Mouse (Mus musculus) kidney, embryonic 14.5 days (tissue): Measurements from ENCODE around the gene Tmx4. TPM values are rescaled to one million over a fixed set of nuclear protein-coding genes. Genes with fewer than 3 reads are reported as not detected.

Experiments
- ATAC-seq: fragments of 200-750 bp; cut with Nextera tagmentation; 2 replicates; pipeline ENCODE4 v1.8.0; 2017; ENCODE audit warnings: moderate number of reproducible peaks, mild to moderate bottlenecking, moderate TSS enrichment, moderate library complexity; ENCODE audit not compliant: low FRiP score, low TSS enrichment
- H3K27ac ChIP-seq: fragments of 300-500 bp; sonication (generic); 2 replicates; pipeline ENCODE4 v1.5.1; 2014; ENCODE audit warnings: low read depth, mild to moderate bottlenecking, low read length, moderate library complexity, mixed read lengths
- H3K27me3 ChIP-seq: fragments of 300-500 bp; sonication (generic); 2 replicates; pipeline ENCODE4 v1.6.1; 2014; ENCODE audit warnings: mild to moderate bottlenecking, low read length; ENCODE audit not compliant: control insufficient read depth, insufficient read depth
- H3K36me3 ChIP-seq: fragments of 300-500 bp; sonication (generic); 2 replicates; pipeline ENCODE4 v1.6.1; 2014; ENCODE audit warnings: low read length, mixed read lengths; ENCODE audit not compliant: control insufficient read depth, insufficient read depth
- H3K4me1 ChIP-seq: fragments of 300-500 bp; sonication (generic); 2 replicates; pipeline ENCODE4 v1.6.1; 2014; ENCODE audit warnings: low read length, mixed read lengths; ENCODE audit not compliant: control insufficient read depth, insufficient read depth
- H3K4me2 ChIP-seq: fragments of 300-500 bp; sonication (generic); replicated peaks from 2 replicates; pipeline ENCODE4 v1.6.1; 2014; ENCODE audit warnings: low read depth, mild to moderate bottlenecking, low read length
- H3K4me3 ChIP-seq: fragments of 300-500 bp; sonication (generic); 2 replicates; pipeline ENCODE4 v1.5.1; 2014; ENCODE audit warnings: mild to moderate bottlenecking, low read length
- H3K9ac ChIP-seq: fragments of 300-500 bp; sonication (generic); 2 replicates; pipeline ENCODE4 v1.6.1; 2014; ENCODE audit warnings: low read depth, mild to moderate bottlenecking, low read length, moderate library complexity
- H3K9me3 ChIP-seq: fragments of 300-500 bp; sonication (generic); 2 replicates; pipeline ENCODE4 v1.6.1; 2016; ENCODE audit warnings: low read length; ENCODE audit not compliant: control insufficient read depth
- WGBS: fragments of 180-500 bp; shearing (Covaris S2); extraction: QIAGEN DNeasy Blood & Tissue Kit; methylation state at CpG from one replicate; pipeline ENCODE4 v1.1.7; 2014; 5-methylcytosine and 5-hydroxymethylcytosine counted together
- polyA plus RNA-seq: library from polyadenylated mRNA; unstranded; fragments of >200 nt; fragmentation: Nextera tagmentation; extraction: Ambion mirVana; gene quantifications from 2 replicates; pipeline ENCODE4 v1.2.1, GENCODE M21; 2014

The Tmx4 gene
- polyA plus RNA-seq, 1 experiment from 2014 or later, result 26.8 TPM

- Histone ChIP-seq H3K9me3 (no peaks in the 10 kb centered on the region), H3K4me1 (no peaks in the 10 kb centered on the region), H3K9ac (no peak overlapping the region), H3K36me3 (no peaks in the 10 kb centered on the region), H3K4me3 (no peak overlapping the region), H3K27ac (no peak overlapping the region), H3K27me3 (no peaks in the 10 kb centered on the region), H3K4me2 (no peak overlapping the region)
- no peak for ATAC-seq
- 80% methylated on average over 8 of the region's 8 CpGs for WGBS
Measured at GRCm38 (mm10) chr2:134544321-134545065, 99.5 kb downstream of the Tmx4 start.

Other genes starting within 250 kb of the Tmx4 start
- not detected in 2 replicates for gene Hao1, start 89.8 kb downstream of the Tmx4 start, polyA plus RNA-seq
- gene Plcb1, start 141.9 kb upstream of the Tmx4 start, polyA plus RNA-seq, result 34.5 and 34.6 TPM in 2 replicates